Mouse (Mus musculus) midbrain, postnatal 0 days (tissue): ENCODE measurements around the gene Chd5. TPM values are rescaled to one million over a fixed set of nuclear protein-coding genes. Genes with fewer than 3 reads are reported as not detected.

ENCODE experiments used
- ATAC-seq: fragments of 200-750 bp; cut with Nextera tagmentation; 2 replicates; pipeline ENCODE4 v1.8.0; 2017; ENCODE audit warnings: moderate number of reproducible peaks, mild to moderate bottlenecking, moderate TSS enrichment, moderate library complexity; ENCODE audit not compliant: low FRiP score
- DNase-seq: peaks from one replicate; pipeline ENCODE4 v3.0.0-alpha.2; 2015; ENCODE audit warnings: low spot score
- H3K27ac ChIP-seq: fragments of 300-500 bp; sonication (generic); 2 replicates; pipeline ENCODE4 v1.5.1; 2014; ENCODE audit warnings: low read depth, mild to moderate bottlenecking, low read length, mixed read lengths
- H3K27me3 ChIP-seq: fragments of 300-500 bp; sonication (generic); 2 replicates; pipeline ENCODE4 v1.6.1; 2014; ENCODE audit warnings: low read length, control low read depth, mixed read lengths; ENCODE audit not compliant: insufficient read depth
- H3K36me3 ChIP-seq: fragments of 300-500 bp; sonication (generic); 2 replicates; pipeline ENCODE4 v1.6.1; 2014; ENCODE audit warnings: low read length, control low read depth, mixed read lengths; ENCODE audit not compliant: insufficient read depth
- H3K4me1 ChIP-seq: fragments of 300-500 bp; sonication (generic); 2 replicates; pipeline ENCODE4 v1.6.1; 2014; ENCODE audit warnings: mild to moderate bottlenecking, control low read depth, antibody characterized with exemption, low read length, mixed read lengths; ENCODE audit not compliant: insufficient read depth
- H3K4me2 ChIP-seq: fragments of 300-500 bp; sonication (generic); 2 replicates; pipeline ENCODE4 v1.6.1; 2014; ENCODE audit warnings: low read depth, mild to moderate bottlenecking, low read length, mixed read lengths; ENCODE audit not compliant: poor library complexity, severe bottlenecking
- H3K4me3 ChIP-seq: fragments of 300-500 bp; sonication (generic); 2 replicates; pipeline ENCODE4 v1.5.1; 2014; ENCODE audit warnings: low read depth, mild to moderate bottlenecking, low read length, moderate library complexity
- H3K9ac ChIP-seq: fragments of 300-500 bp; sonication (generic); replicated peaks from 2 replicates; pipeline ENCODE4 v1.6.1; 2014; ENCODE audit warnings: mild to moderate bottlenecking, low read length, moderate library complexity, mixed read lengths; ENCODE audit not compliant: poor library complexity, severe bottlenecking
- H3K9me3 ChIP-seq: fragments of 300-500 bp; sonication (generic); 2 replicates; pipeline ENCODE4 v1.6.1; 2016; ENCODE audit warnings: low read length, control low read depth
- CTCF ChIP-seq: IDR thresholded peaks from 2 replicates; pipeline ENCODE4 v1.5.1; 2016; ENCODE audit warnings: antibody characterized with exemption, mild to moderate bottlenecking
- WGBS: fragments of 180-500 bp; shearing (Covaris S2); extraction: QIAGEN DNeasy Blood & Tissue Kit; methylation state at CpG from one replicate; pipeline ENCODE4 v1.1.7; 2014; 5-methylcytosine and 5-hydroxymethylcytosine counted together
- polyA plus RNA-seq: library from polyadenylated mRNA; unstranded; fragments of >200 nt; fragmentation: Nextera tagmentation; extraction: Ambion mirVana; gene quantifications from 2 replicates; pipeline ENCODE4 v1.2.1, GENCODE M21; 2015
- total RNA-seq: library from RNA; depleted of rRNA; stranded (reverse); fragments of >200 nt; gene quantifications from 2 replicates; pipeline ENCODE4 v1.2.3, GENCODE M21; 2014

The Chd5 gene
- total and polyA plus RNA-seq, 2 experiments from 2014 or later = 95.0 to 107 TPM

DNA sequence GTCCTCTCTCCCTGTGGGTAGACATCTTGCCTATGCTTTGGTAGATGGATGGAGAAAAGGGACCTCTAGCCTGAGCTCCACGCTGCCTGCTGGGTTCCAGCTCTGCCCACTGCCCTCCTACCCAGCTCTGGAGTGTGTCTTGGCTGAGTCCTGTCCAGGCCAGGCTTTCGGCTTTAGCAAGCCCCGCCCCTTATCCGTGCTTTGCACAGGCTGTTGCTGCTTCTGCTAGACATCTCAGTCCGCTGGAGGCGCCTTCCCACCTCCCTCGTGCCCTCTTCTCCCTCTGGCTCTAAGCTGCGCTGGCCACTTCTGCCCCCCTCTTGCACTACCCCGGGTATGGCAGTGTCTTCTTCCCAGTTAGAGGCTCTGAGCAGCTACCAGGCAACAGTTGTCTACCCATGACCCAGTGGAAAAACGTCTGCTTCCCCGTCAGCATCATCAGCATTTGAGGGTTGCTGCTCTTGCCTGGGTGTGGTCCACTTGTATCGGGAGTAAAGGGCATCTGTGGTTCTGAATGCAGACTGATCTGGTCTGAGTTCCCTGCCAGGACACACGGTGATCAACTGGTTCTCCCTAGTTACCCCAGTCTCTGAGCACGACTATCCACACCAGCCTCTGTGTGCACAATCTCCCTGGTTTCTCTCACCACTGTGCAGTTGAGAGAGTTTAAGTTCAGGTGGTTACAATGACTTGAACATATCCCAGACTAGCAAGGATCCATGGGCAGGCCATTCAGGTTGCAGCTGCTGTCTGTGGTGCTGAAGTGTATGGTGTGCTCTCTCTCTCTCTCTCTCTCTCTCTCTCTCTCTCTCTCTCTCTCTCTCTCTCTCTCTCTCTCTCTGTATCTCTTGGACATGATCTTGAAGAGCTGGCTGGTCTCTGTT, 13.2 kb downstream of the Chd5 start:
- Histone ChIP-seq H3K9ac (no peak overlapping the region; the same call in 1 of the 2 replicates), H3K4me1 (peaks cover 21% of the 10 kb centered on the region), H3K27me3 (no peaks in the 10 kb centered on the region), H3K9me3 (no peaks in the 10 kb centered on the region), H3K4me3 (no peak overlapping the region), H3K36me3 (peaks cover 38% of the 10 kb centered on the region), H3K27ac (peak overlapping the region; percentile 91), H3K4me2 (no peak overlapping the region)
- ATAC-seq = peak; percentile 47
- DNase-seq = peak; percentile 62
- peak; percentile 37; the same call in 1 of the 2 replicates for TF ChIP-seq CTCF
- WGBS = 10% methylated on average over 13 of the region's 14 CpGs

- peaks cover 16% of the 10 kb centered on the region for H3K4me1 ChIP-seq
- no peak overlapping the region for H3K4me3 ChIP-seq
- H3K9ac ChIP-seq = no peak overlapping the region
- no peak overlapping the region for H3K4me2 ChIP-seq
- DNase-seq (no peak), ATAC-seq (no peak)
- peaks cover 49% of the 10 kb centered on the region for H3K36me3 ChIP-seq
- 81% methylated on average over 14 of the region's 14 CpGs for WGBS
- H3K9me3 ChIP-seq = no peaks in the 10 kb centered on the region
- no peak overlapping the region for H3K27ac ChIP-seq
- no peaks in the 10 kb centered on the region for H3K27me3 ChIP-seq
- TF ChIP-seq CTCF = no peak
Measured at GRCm38 (mm10) chr4:152353886-152354637, 15.6 kb downstream of the Chd5 start.

- no peaks in the 10 kb centered on the region for H3K9me3 ChIP-seq
- ATAC-seq (no peak), DNase-seq (no peak)
- H3K27ac ChIP-seq = no peak overlapping the region
- no peak overlapping the region for H3K4me2 ChIP-seq
- H3K4me1 ChIP-seq = peaks cover 6% of the 10 kb centered on the region; the same call in 1 of the 2 replicates
- H3K9ac ChIP-seq = no peak overlapping the region
- no peaks in the 10 kb centered on the region for H3K27me3 ChIP-seq
- H3K36me3 ChIP-seq = peaks cover 50% of the 10 kb centered on the region
- H3K4me3 ChIP-seq = no peak overlapping the region
- WGBS = 88% methylated on average over 7 of the region's 7 CpGs
- no peak for TF ChIP-seq CTCF
Measured at GRCm38 (mm10) chr4:152355672-152356071, 17.2 kb downstream of the Chd5 start.

GRCm38 (mm10) chr4:152359700-152360099, 21.2 kb downstream of the Chd5 start:
- H3K27me3 ChIP-seq = no peaks in the 10 kb centered on the region
- H3K4me2 ChIP-seq = no peak overlapping the region
- H3K9ac ChIP-seq = no peak overlapping the region
- H3K36me3 ChIP-seq = peaks cover 58% of the 10 kb centered on the region
- ATAC-seq = no peak
- DNase-seq = no peak
- H3K27ac ChIP-seq = no peak overlapping the region
- H3K4me1 ChIP-seq = no peaks in the 10 kb centered on the region
- no peak overlapping the region for H3K4me3 ChIP-seq
- no peak for TF ChIP-seq CTCF
- H3K9me3 ChIP-seq = no peaks in the 10 kb centered on the region
- 16% methylated on average over 6 of the region's 11 CpGs for whole genome bisulfite sequencing

- Histone ChIP-seq H3K27me3 (no peaks in the 10 kb centered on the region), H3K4me2 (no peak overlapping the region), H3K9ac (no peak overlapping the region), H3K36me3 (peaks cover 51% of the 10 kb centered on the region), H3K4me1 (no peaks in the 10 kb centered on the region), H3K27ac (no peak overlapping the region), H3K9me3 (no peaks in the 10 kb centered on the region), H3K4me3 (no peak overlapping the region)
- ATAC-seq (no peak), DNase-seq (peak; percentile 55)
- 7% methylated on average over 21 of the region's 24 CpGs for WGBS
- 0 out of 2 replicates have a peak, but pooled peaks have one; percentile 2 for TF ChIP-seq CTCF
Measured at GRCm38 (mm10) chr4:152360855-152361254, 22.4 kb downstream of the Chd5 start.

DNA sequence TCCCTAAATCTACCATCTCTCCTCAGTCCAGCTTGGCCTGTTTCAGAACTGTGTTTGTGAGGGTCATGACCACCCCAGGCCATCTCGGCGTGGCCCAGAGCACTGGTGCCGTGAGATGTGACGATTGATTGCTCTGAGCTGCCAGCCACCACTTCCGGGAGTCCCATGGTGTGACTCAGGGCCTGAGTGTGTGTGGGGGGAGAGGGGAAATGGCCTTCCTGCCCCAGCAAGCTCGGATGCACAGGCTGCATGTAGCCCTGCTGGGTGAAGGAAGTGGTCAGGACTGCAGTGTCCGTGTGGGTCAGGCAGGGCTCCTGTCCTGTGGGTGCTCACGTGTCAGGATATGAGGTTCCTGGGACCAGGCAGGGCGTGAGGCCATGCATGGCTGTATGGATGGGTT, 23.7 kb downstream of the Chd5 start:
- no peak for TF ChIP-seq CTCF
- ATAC-seq (no peak), DNase-seq (no peak)
- H3K9ac ChIP-seq = no peak overlapping the region
- H3K4me2 ChIP-seq = no peak overlapping the region
- H3K9me3 ChIP-seq = no peaks in the 10 kb centered on the region
- peaks cover 42% of the 10 kb centered on the region for H3K36me3 ChIP-seq
- H3K4me1 ChIP-seq = no peaks in the 10 kb centered on the region
- WGBS = 85% methylated on average over 9 of the region's 9 CpGs
- no peak overlapping the region for H3K27ac ChIP-seq
- H3K4me3 ChIP-seq = no peak overlapping the region
- H3K27me3 ChIP-seq = no peaks in the 10 kb centered on the region
